Mouse (Mus musculus) hindbrain, embryonic 11.5 days (tissue): ENCODE results near the gene Rab40c. TPM values are rescaled to one million over a fixed set of nuclear protein-coding genes. Genes with fewer than 3 reads are reported as not detected.

Experiments
- ATAC-seq: fragments of 200-750 bp; cut with Nextera tagmentation; 2 replicates; pipeline ENCODE4 v1.8.0; 2017; ENCODE audit warnings: mild to moderate bottlenecking, moderate TSS enrichment, moderate library complexity; ENCODE audit not compliant: low FRiP score
- DNase-seq: peaks from one replicate; pipeline ENCODE4 v3.0.0-alpha.2; 2015; ENCODE audit warnings: low spot score
- H3K27ac ChIP-seq: fragments of 300-500 bp; sonication (generic); 2 replicates; pipeline ENCODE4 v1.5.1; 2014; ENCODE audit warnings: mild to moderate bottlenecking, low read depth, low read length
- H3K27me3 ChIP-seq: fragments of 300-500 bp; sonication (generic); 2 replicates; pipeline ENCODE4 v1.6.1; 2014; ENCODE audit warnings: mild to moderate bottlenecking, low read length, moderate library complexity, mixed read lengths; ENCODE audit not compliant: control insufficient read depth, insufficient read depth
- H3K36me3 ChIP-seq: fragments of 300-500 bp; sonication (generic); 2 replicates; pipeline ENCODE4 v1.6.1; 2014; ENCODE audit warnings: mild to moderate bottlenecking, low read length, moderate library complexity, mixed read lengths; ENCODE audit not compliant: control insufficient read depth, insufficient read depth
- H3K4me1 ChIP-seq: fragments of 300-500 bp; sonication (generic); replicated peaks from 2 replicates; pipeline ENCODE4 v1.6.1; 2014; ENCODE audit warnings: low read length, mixed read lengths; ENCODE audit not compliant: control insufficient read depth, insufficient read depth
- H3K4me2 ChIP-seq: fragments of 300-500 bp; sonication (generic); replicated peaks from 2 replicates; pipeline ENCODE4 v1.6.1; 2014; ENCODE audit warnings: mild to moderate bottlenecking, low read depth, low read length
- H3K4me3 ChIP-seq: fragments of 300-500 bp; sonication (generic); 2 replicates; pipeline ENCODE4 v1.5.1; 2014; ENCODE audit warnings: low read depth, low read length
- H3K9ac ChIP-seq: fragments of 300-500 bp; sonication (generic); 2 replicates; pipeline ENCODE4 v1.6.1; 2014; ENCODE audit warnings: low read depth, low read length
- H3K9me3 ChIP-seq: fragments of 300-500 bp; sonication (generic); 2 replicates; pipeline ENCODE4 v1.6.1; 2016; ENCODE audit warnings: low read length; ENCODE audit not compliant: control insufficient read depth
- WGBS: fragments of 180-500 bp; shearing (Covaris S2); extraction: QIAGEN DNeasy Blood & Tissue Kit; methylation state at CpG from one replicate; pipeline ENCODE4 v1.1.7; 2014; 5-methylcytosine and 5-hydroxymethylcytosine counted together
- polyA plus RNA-seq: library from polyadenylated mRNA; unstranded; fragments of >200 nt; fragmentation: Nextera tagmentation; extraction: Ambion mirVana; gene quantifications from 2 replicates; pipeline ENCODE4 v1.2.1, GENCODE M21; 2014

Gene Rab40c
- polyA plus RNA-seq, 1 experiment from 2014 or later, result 19.1 TPM

DNA sequence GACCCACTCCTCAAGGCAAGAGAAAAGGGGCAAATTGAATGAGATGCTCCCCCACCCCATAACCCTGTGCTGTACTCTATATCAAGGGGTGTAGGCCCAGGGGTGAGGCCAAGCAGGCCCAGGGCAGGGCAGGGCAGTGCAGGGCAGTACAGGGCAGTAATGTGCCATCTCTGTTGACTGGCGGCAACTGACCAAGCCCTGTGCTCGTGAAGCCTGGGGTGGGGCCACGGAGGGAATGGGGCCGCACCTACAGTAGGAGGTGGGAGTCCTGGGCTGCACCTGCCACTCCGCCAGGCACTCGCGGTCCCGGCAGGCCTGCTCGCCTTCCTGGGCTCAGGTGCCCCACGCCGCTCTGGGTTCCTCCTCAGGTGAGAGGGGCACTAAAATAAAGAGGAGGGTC is 54.2 kb downstream of the Rab40c start:
- H3K4me1 ChIP-seq, result peaks cover 14% of the 10 kb centered on the region
- 84% methylated on average over 11 of the region's 11 CpGs for WGBS
- no peaks in the 10 kb centered on the region for H3K9me3 ChIP-seq
- no peak overlapping the region for H3K4me3 ChIP-seq
- DNase-seq (no peak), ATAC-seq (no peak)
- H3K4me2 ChIP-seq, result no peak overlapping the region
- no peaks in the 10 kb centered on the region for H3K36me3 ChIP-seq
- 0 out of 2 replicates have a peak, but pooled peaks cover 2% of the 10 kb centered on the region for H3K27me3 ChIP-seq
- H3K9ac ChIP-seq, result no peak overlapping the region
- no peak overlapping the region for H3K27ac ChIP-seq

DNA sequence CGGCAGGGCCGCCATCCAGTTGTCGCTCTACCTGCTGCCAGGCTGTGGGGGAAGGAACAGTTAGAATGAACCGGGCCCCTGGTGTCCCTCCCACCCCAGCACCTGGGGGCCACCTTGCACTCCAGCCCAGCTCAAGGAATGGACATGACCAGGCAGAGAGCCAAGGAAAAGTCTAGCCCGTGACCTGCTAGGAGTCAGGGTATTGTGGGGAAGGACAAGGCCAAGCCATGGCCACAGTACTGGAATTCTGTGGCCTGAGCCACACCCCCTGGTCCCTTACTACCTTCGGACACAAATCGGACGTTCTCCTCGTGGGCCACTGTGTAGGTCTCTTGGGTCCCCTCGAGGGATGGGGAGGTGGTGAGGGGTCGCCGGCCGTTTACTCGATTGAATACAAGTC is 55.2 kb downstream of the Rab40c start:
- Histone ChIP-seq H3K27me3 (0 out of 2 replicates have a peak, but pooled peaks cover 2% of the 10 kb centered on the region), H3K4me1 (peaks cover 16% of the 10 kb centered on the region), H3K9me3 (no peaks in the 10 kb centered on the region), H3K4me2 (no peak overlapping the region), H3K36me3 (no peaks in the 10 kb centered on the region), H3K27ac (no peak overlapping the region), H3K4me3 (no peak overlapping the region), H3K9ac (no peak overlapping the region)
- ATAC-seq, result no peak
- WGBS, result 87% methylated on average over 14 of the region's 14 CpGs
- DNase-seq, result no peak

- Histone ChIP-seq H3K4me2 (no peak overlapping the region), H3K27me3 (0 out of 2 replicates have a peak, but pooled peaks cover 2% of the 10 kb centered on the region), H3K9me3 (no peaks in the 10 kb centered on the region), H3K36me3 (no peaks in the 10 kb centered on the region), H3K4me1 (peaks cover 16% of the 10 kb centered on the region), H3K4me3 (no peak overlapping the region), H3K9ac (no peak overlapping the region), H3K27ac (no peak overlapping the region)
- 93% methylated on average over 6 of the region's 6 CpGs for WGBS
- DNase-seq (no peak), ATAC-seq (no peak)
Observed at GRCm38 (mm10) chr17:25863681-25864080, 55.8 kb downstream of the Rab40c start.

DNA sequence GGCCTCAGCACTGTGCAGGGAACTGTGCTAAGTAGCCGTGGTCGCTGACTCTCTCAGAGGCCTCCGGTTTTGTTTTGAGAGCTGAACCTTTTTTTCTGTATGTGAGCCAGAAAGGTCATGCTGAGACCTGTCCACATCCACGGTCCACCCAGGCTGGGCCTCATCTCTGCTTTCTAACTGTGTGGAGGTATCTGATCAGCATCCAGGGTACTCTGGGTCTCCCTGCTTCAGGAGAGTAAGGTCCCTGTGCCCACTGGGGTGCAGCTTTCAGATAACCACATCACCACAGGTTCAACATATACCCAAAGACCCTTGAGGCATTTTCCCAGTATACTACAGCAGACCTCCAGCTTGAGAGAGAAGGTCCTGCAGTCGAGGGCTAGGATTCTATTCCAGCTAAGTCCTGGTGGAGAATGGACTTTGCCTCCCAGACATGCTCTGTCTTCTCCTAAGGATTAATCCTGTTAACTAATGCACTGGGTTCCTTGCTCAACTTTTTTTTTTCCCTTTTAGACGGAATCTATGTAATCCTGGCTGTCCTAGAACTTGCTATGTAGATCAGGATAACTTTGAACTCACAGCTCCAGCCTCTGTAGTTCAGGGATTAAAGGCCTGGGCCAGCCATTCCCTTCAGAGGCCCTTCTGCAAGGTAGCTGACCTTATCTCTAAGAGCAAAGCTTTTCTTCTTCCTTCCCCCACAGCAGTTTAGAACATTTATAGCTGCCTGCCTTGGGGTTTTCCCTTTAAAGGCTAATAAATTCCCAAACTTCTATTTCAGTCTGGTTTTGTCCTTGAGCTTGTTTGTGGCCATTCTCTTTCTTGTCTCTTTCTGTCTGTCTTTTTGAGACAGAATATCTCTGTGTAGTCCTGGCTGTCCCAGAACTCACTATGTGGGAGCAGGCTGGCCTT is 57.6 kb downstream of the Rab40c start:
- Histone ChIP-seq H3K9ac (peak overlapping the region; percentile 80), H3K4me2 (peak overlapping the region; percentile 89), H3K27ac (peak overlapping the region; percentile 66), H3K9me3 (no peaks in the 10 kb centered on the region), H3K4me3 (peak overlapping the region; percentile 49), H3K36me3 (no peaks in the 10 kb centered on the region), H3K4me1 (peaks cover 8% of the 10 kb centered on the region), H3K27me3 (no peaks in the 10 kb centered on the region)
- 14% methylated on average over 6 of the region's 6 CpGs for WGBS
- no peak for DNase-seq
- no peak; the same call in 1 of the 2 replicates for ATAC-seq

GRCm38 (mm10) chr17:25860832-25861703 is 58.5 kb downstream of the Rab40c start, which contains the start of gene Wdr90:
Gene Wdr90 (minus strand): TSS chr17:25861501.
- peak within 1 kb of the TSS; percentile 89 for H3K4me2 ChIP-seq
- 4% methylated on average over 65 of the region's 65 CpGs for WGBS
- peak within 1 kb of the TSS; percentile 66 for H3K27ac ChIP-seq
- H3K36me3 ChIP-seq, result no peaks in the 10 kb centered on the region
- DNase-seq (peak; percentile 94), ATAC-seq (peak; percentile 93)
- peaks cover 8% of the 10 kb centered on the region for H3K4me1 ChIP-seq
- H3K27me3 ChIP-seq, result no peaks in the 10 kb centered on the region
- H3K4me3 ChIP-seq, result peak within 1 kb of the TSS; percentile 49
- H3K9me3 ChIP-seq, result no peaks in the 10 kb centered on the region
- H3K9ac ChIP-seq, result peak within 1 kb of the TSS; percentile 80

GRCm38 (mm10) chr17:25860229-25860628 is 59.3 kb downstream of the Rab40c start:
- ATAC-seq (no peak), DNase-seq (no peak)
- H3K9ac ChIP-seq, result peak overlapping the region; percentile 80; the same call in 1 of the 2 replicates
- WGBS, result 93% methylated on average over 6 of the region's 6 CpGs
- peaks cover 8% of the 10 kb centered on the region for H3K4me1 ChIP-seq
- H3K36me3 ChIP-seq, result no peaks in the 10 kb centered on the region
- H3K27ac ChIP-seq, result no peak overlapping the region
- H3K9me3 ChIP-seq, result no peaks in the 10 kb centered on the region
- H3K4me2 ChIP-seq, result peak overlapping the region; percentile 89; the same call in 1 of the 2 replicates
- no peak overlapping the region for H3K4me3 ChIP-seq
- H3K27me3 ChIP-seq, result no peaks in the 10 kb centered on the region

GRCm38 (mm10) chr17:25844396-25844901 is 75.1 kb downstream of the Rab40c start, which contains the start of gene Rhot2:
Gene Rhot2 (minus strand): TSS chr17:25844851.
- no peaks in the 10 kb centered on the region for H3K27me3 ChIP-seq
- H3K27ac ChIP-seq, result peak within 1 kb of the TSS; percentile 58; the same call in 1 of the 2 replicates
- H3K9ac ChIP-seq, result peak within 1 kb of the TSS; percentile 72
- DNase-seq (peak; percentile 97), ATAC-seq (peak; percentile 92)
- no peaks in the 10 kb centered on the region; the same call in none of the 2 replicates for H3K4me1 ChIP-seq
- H3K4me2 ChIP-seq, result peak within 1 kb of the TSS; percentile 67
- peak within 1 kb of the TSS; percentile 82 for H3K4me3 ChIP-seq
- peaks cover 18% of the 10 kb centered on the region for H3K36me3 ChIP-seq
- under 1% methylated on average over 20 of the region's 21 CpGs for WGBS
- H3K9me3 ChIP-seq, result no peaks in the 10 kb centered on the region
